Mouse (Mus musculus) gastrocnemius, postnatal 14 days (tissue): Measurements from ENCODE around the gene Capns1. TPM values are rescaled to one million over a fixed set of nuclear protein-coding genes. Genes with fewer than 3 reads are reported as not detected.
"Not testable (repeated sequence)": the region's sequence is repeated elsewhere in the genome, so short reads cannot be mapped to it uniquely, and the experiment has no call there.

Experiments used
- DNase-seq: peaks from one replicate; pipeline ENCODE4 v3.0.0; 2021; ENCODE audit warnings: mixed read lengths
- intact Hi-C: fragments of 180-260 bp; cut with DNase I; formaldehyde crosslinking; loops from one replicate; pipeline ENCODE4 v1.15.1; 2025; ENCODE audit warnings: low total_unique reads
- total RNA-seq, 2 experiments: library from RNA; stranded (reverse); gene quantifications; 2 replicates each; pipeline ENCODE4 v1.2.3; 2021

The Capns1 gene
- total RNA-seq, 2 experiments from 2014 or later: 275 to 320 TPM

GRCm38 (mm10) chr7:30183879-30184289, 14.7 kb downstream of the Capns1 start, which contains the start of gene Cox7a1:
Gene Cox7a1 (plus strand): TSS chr7:30184144.
- intact Hi-C loops: no loop called here
- peak; percentile 91 for DNase-seq

- DNase-seq, intact Hi-C loops: not testable (repeated sequence)
Measured at GRCm38 (mm10) chr7:30183189-30183588, 15.4 kb downstream of the Capns1 start.

GRCm38 (mm10) chr7:30181929-30182328, 16.7 kb downstream of the Capns1 start:
- DNase-seq, intact Hi-C loops: not testable (repeated sequence)

GRCm38 (mm10) chr7:30181308-30181707, 17.3 kb downstream of the Capns1 start:
- intact Hi-C loops: no loop called here
- DNase-seq: peak; percentile 63

- no peak for DNase-seq
- intact Hi-C loops: loop anchor here (5.0 kb wide), 1 partner anchor 34 kb away; no protein-coding TSS in a partner anchor
Measured at GRCm38 (mm10) chr7:30178256-30178655, 20.4 kb downstream of the Capns1 start.

GRCm38 (mm10) chr7:30176474-30176873, 22.1 kb downstream of the Capns1 start:
- intact Hi-C loops: loop anchor here (5.0 kb wide), 1 partner anchor 36 kb away; no protein-coding TSS in a partner anchor

GRCm38 (mm10) chr7:30170283-30170951, 28.2 kb downstream of the Capns1 start:
- DNase-seq: no peak
- intact Hi-C loops: no loop called here

More at GRCm38 (mm10) chr7:30176474-30176873, 22.1 kb downstream of the Capns1 start:
- no peak for DNase-seq

- peak; percentile 91 for DNase-seq
- intact Hi-C loops: loop anchor here (10.0 kb wide), 1 partner anchor 75 kb away; the partner anchor contains the start of genes Gm26920, Zfp260 and Zfp566
Measured at GRCm38 (mm10) chr7:30169583-30170282, 28.9 kb downstream of the Capns1 start, which contains the start of gene Zfp146. Gene Zfp146 (minus strand): TSS chr7:30169750.

GRCm38 (mm10) chr7:30168914-30169582, 29.6 kb downstream of the Capns1 start:
- intact Hi-C loops: loop anchor here (10.0 kb wide), 1 partner anchor 74 kb away; the partner anchor contains the start of genes Gm26920, Zfp260 and Zfp566

GRCm38 (mm10) chr7:30164745-30165144, 33.9 kb downstream of the Capns1 start:
- no peak for DNase-seq
- intact Hi-C loops: loop anchor here (10.0 kb wide), 1 partner anchor 70 kb away; the partner anchor contains the start of genes Gm26920, Zfp260 and Zfp566

More at GRCm38 (mm10) chr7:30168914-30169582, 29.6 kb downstream of the Capns1 start:
- no peak for DNase-seq

- intact Hi-C loops: loop anchor here (10.0 kb wide), 1 partner anchor 68 kb away; the partner anchor contains the start of genes Gm26920, Zfp260 and Zfp566
- no peak for DNase-seq
Measured at GRCm38 (mm10) chr7:30163113-30163512, 35.5 kb downstream of the Capns1 start.

- DNase-seq: no peak
- intact Hi-C loops: no loop called here
Measured at GRCm38 (mm10) chr7:30155507-30155906, 43.1 kb downstream of the Capns1 start.

GRCm38 (mm10) chr7:30154040-30154439, 44.6 kb downstream of the Capns1 start:
- intact Hi-C loops: no loop called here
- no peak for DNase-seq

GRCm38 (mm10) chr7:30147011-30147410, 51.6 kb downstream of the Capns1 start:
- no peak for DNase-seq
- intact Hi-C loops: loop anchor here (2.0 kb wide), 1 partner anchor 14 kb away; no protein-coding TSS in a partner anchor

GRCm38 (mm10) chr7:30143555-30144209, 54.9 kb downstream of the Capns1 start:
- peak; percentile 63 for DNase-seq
- intact Hi-C loops: no loop called here

GRCm38 (mm10) chr7:30143170-30143554, 55.4 kb downstream of the Capns1 start:
- no peak for DNase-seq
- intact Hi-C loops: no loop called here
